In the genomic region with DNA sequence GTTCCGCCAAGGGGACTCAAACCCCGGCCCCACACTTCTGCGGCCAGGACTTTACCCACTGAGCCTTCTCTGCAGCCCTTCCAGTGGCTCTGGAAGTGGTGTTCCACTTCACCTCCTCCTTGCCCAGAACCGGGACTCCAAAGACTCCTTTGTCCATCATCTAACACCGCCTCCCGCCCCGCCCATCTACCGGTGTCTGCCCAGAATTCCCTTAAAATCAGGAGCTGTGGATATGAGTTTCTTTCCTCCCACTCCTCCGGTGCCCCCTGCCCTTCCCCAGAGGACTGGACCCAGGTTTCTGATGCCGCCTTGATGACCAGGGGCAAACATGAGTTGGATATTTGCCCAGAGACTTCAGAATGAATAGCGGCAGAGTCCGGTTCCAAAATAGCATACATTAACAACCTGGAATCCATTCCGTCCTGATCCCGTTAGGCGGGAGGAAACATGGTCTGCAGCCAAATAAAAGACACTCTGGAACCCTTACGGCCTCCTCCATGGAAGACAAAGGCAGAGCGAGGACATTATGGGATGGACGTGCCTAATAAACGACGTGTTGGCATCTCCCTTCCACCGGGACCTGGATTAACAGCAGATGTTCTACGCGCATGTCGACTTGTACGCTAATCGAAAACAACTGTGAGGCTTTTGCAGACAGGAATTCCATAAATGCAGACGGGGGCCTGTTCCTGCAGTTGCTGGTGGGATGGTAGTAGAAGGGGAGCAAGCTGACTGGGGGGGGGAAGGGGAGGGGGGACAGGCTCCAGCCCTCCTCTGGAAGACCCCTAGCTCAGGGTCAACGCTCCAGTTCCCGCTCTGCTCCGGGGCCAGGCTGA, we compare ENCODE assay signal across 10 mouse cellular contexts.
DNase-seq lines count a peak whose midpoint lies in the region; ATAC-seq and TF ChIP-seq lines count a peak whose summit lies in the region.
"Had no signal": no experiment of that assay in that cellular context is flagged by ENCODE, and none has a peak within 500 bp of the region (broad histone marks: within the 10 kb centered on the region; RNA-seq: fewer than 3 reads in every experiment).

No protein-coding gene starts in this region.

- peak overlapping the region; percentile 76 for H3K27ac ChIP-seq in kidney, embryonic 15.5 days
- H3K27ac ChIP-seq in embryonic facial prominence, embryonic 13.5 days: peak overlapping the region; percentile 92
- no peak overlapping the region for H3K27ac ChIP-seq in midbrain, postnatal 0 days (ENCODE audit: low read depth, low read length)
- H3K27ac ChIP-seq in left cerebral cortex, adult 2 months: no peak overlapping the region

- H3K27me3 ChIP-seq in kidney, embryonic 15.5 days: no peaks in the 10 kb centered on the region
- no peaks in the 10 kb centered on the region for H3K27me3 ChIP-seq in embryonic facial prominence, embryonic 13.5 days
- no peaks in the 10 kb centered on the region for H3K27me3 ChIP-seq in midbrain, postnatal 0 days (ENCODE audit: insufficient read depth, low read length)

- 54% methylated on average over 30 of the region's 30 CpGs for WGBS in kidney, embryonic 15.5 days
- 26% methylated on average over 30 of the region's 30 CpGs for WGBS in embryonic facial prominence, embryonic 13.5 days
- WGBS in midbrain, postnatal 0 days: 55% methylated on average over 30 of the region's 30 CpGs

- H3K4me2 ChIP-seq in kidney, embryonic 15.5 days: peak overlapping the region; percentile 48
- H3K4me2 ChIP-seq in embryonic facial prominence, embryonic 13.5 days: peak overlapping the region; percentile 56
- peak overlapping the region; percentile 32 for H3K4me2 ChIP-seq in midbrain, postnatal 0 days (ENCODE audit: low read depth, low read length, poor library complexity, severe bottlenecking)

- ATAC-seq in kidney, embryonic 15.5 days (replicated peaks; ENCODE audit: low FRiP score): 0 out of 2 replicates have a peak, but pooled peaks have one; percentile 22
- ATAC-seq in embryonic facial prominence, embryonic 13.5 days (ENCODE audit: insufficient number of reproducible peaks, insufficient read depth, low FRiP score, low TSS enrichment, low read depth): peak; percentile 38; the same call in 1 of the 2 replicates
- ATAC-seq in midbrain, postnatal 0 days (ENCODE audit: low FRiP score): no peak
- ATAC-seq in erythroblast, adult 5-6 weeks (replicated peaks; ENCODE audit: low FRiP score, poor library complexity, severe bottlenecking): no peak
- ATAC-seq: Patski had no signal

- intact Hi-C loops in left cerebral cortex, adult 2 months (cut with DNase I): no loop called here

- H3K9ac ChIP-seq in kidney, embryonic 15.5 days: no peak overlapping the region
- peak overlapping the region; percentile 57 for H3K9ac ChIP-seq in embryonic facial prominence, embryonic 13.5 days
- H3K9ac ChIP-seq in midbrain, postnatal 0 days (replicated peaks; ENCODE audit: low read length, poor library complexity, severe bottlenecking): no peak overlapping the region

- peaks cover 19% of the 10 kb centered on the region for H3K4me1 ChIP-seq in kidney, embryonic 15.5 days
- H3K4me1 ChIP-seq in embryonic facial prominence, embryonic 13.5 days: peaks cover 39% of the 10 kb centered on the region
- no peaks in the 10 kb centered on the region for H3K4me1 ChIP-seq in midbrain, postnatal 0 days (ENCODE audit: insufficient read depth, low read length)

- peaks cover 3% of the 10 kb centered on the region; the same call in 1 of the 2 replicates for H3K9me3 ChIP-seq in kidney, embryonic 15.5 days (replicated peaks)
- H3K9me3 ChIP-seq in embryonic facial prominence, embryonic 13.5 days: peaks cover 5% of the 10 kb centered on the region
- no peaks in the 10 kb centered on the region for H3K9me3 ChIP-seq in midbrain, postnatal 0 days (ENCODE audit: low read length)

- TF ChIP-seq CTCF in midbrain, postnatal 0 days (IDR thresholded peaks at IDR 0.05): no peak
- TF ChIP-seq CTCF in left cerebral cortex, adult 2 months (IDR thresholded peaks at IDR 0.05): no peak

- DNase-seq in kidney, adult 9 months: no peak
- DNase-seq in hindlimb bud, embryonic 11.5 days (ENCODE audit: extremely low spot score, low read depth, low spot score): peak; percentile 95
- no peak for DNase-seq in midbrain, postnatal 0 days (ENCODE audit: low spot score)
- no peak for DNase-seq in left cerebral cortex, adult 2 months (ENCODE audit: extremely low spot score in 1 of 2, low spot score in 2 of 2)
- DNase-seq in thymus, adult 18-20 months: no peak
- DNase-seq: right cerebral cortex, postnatal 14 days had no signal

- peaks cover 10% of the 10 kb centered on the region for H3K36me3 ChIP-seq in kidney, embryonic 15.5 days
- peaks cover 29% of the 10 kb centered on the region for H3K36me3 ChIP-seq in embryonic facial prominence, embryonic 13.5 days
- H3K36me3 ChIP-seq in midbrain, postnatal 0 days (ENCODE audit: insufficient read depth, low read length): no peaks in the 10 kb centered on the region

- H3K4me3 ChIP-seq in kidney, embryonic 15.5 days (replicated peaks): peak overlapping the region; percentile 26; the same call in 1 of the 2 replicates
- peak overlapping the region; percentile 26 for H3K4me3 ChIP-seq in embryonic facial prominence, embryonic 13.5 days
- no peak overlapping the region for H3K4me3 ChIP-seq in midbrain, postnatal 0 days (ENCODE audit: low read depth, low read length)
- H3K4me3 ChIP-seq in left cerebral cortex, adult 2 months: no peak overlapping the region

Comparison
In these comparisons a context has a peak if more than half of its experiments do, and no peak if none do; other contexts are left out.
1. ATAC-seq: peak in kidney, embryonic 15.5 days (single experiment) and embryonic facial prominence, embryonic 13.5 days (single experiment); none in midbrain, postnatal 0 days (single experiment) and erythroblast, adult 5-6 weeks (single experiment).
2. H3K27ac ChIP-seq: peak in kidney, embryonic 15.5 days (single experiment) and embryonic facial prominence, embryonic 13.5 days (single experiment); none in midbrain, postnatal 0 days (single experiment) and left cerebral cortex, adult 2 months (single experiment).
3. H3K4me3 ChIP-seq: peak in kidney, embryonic 15.5 days (single experiment) and embryonic facial prominence, embryonic 13.5 days (single experiment); none in midbrain, postnatal 0 days (single experiment) and left cerebral cortex, adult 2 months (single experiment).
4. Peak in every context shown above with its lines, with median percentiles within 50 percentile points of each other: H3K4me2 ChIP-seq.